Mouse (Mus musculus) spleen, postnatal 4 days (tissue): ENCODE results near the gene Eqtn.

Source experiments
- DNase-seq, 2 experiments: peaks; one replicate each; pipeline ENCODE4 v3.0.0; 2022; ENCODE audit warnings: low spot score in 2 of 2

Gene Eqtn

DNA sequence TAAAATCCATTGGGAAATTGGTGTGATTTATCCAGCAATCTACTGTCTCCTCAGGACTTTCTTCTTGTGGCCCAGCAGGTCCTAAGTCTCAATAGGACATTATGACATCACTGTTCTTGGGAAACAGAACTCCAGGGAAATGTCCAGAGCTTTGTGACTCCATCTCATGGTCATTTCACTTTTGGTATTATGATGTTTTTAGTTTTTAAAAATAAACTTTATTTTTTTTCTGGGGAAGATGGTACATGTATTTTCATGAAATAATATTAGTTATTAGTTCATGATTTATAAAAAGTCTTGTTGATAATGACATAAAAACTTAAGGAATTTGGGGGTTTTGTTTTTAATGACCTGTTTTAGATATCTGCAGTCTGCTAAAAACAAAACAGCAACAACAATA lies at the start of gene Eqtn:
Eqtn (minus strand) TSS at position 101 of the 400 bp plus-strand sequence.
- no peak for DNase-seq

DNA sequence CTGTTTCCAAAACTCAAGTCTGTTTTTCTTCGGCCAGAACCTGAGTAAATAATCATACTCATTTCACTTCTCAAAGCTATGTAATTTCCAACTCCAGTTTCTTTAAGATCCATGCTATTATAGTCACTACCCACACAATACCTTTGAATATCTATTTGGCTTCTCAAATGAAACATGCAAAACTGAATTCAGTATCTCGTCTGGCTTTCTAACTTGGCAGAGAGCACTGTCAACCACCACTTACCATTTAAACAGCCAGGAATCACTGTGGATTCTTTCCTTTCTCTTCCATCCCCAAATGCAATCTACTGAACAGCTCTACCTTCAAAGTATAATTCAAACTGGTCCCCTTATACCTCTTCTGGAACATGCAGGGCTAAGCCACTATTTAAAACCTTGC lies 44.7 kb upstream of the Eqtn start:
- no peak for DNase-seq

DNA sequence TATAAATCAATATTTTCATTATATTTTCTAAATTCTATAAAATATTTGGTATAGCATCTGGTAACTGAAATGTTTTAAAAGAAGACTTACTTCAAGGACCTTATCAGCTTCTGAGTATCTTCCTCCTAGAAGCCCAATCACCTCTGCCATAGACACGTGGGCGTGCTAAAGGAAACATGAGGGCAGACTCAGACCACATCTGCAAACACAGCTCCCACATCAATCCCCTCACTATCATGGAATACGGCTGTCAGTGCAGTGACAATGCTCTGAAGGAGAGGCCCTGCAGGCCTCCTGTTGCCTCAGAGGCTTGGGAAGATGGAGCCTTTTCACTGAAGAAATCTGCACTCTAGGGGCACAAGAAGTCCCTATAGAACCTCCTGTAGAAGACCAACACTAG lies 24.1 kb upstream of the Eqtn start:
- DNase-seq: no peak

DNA sequence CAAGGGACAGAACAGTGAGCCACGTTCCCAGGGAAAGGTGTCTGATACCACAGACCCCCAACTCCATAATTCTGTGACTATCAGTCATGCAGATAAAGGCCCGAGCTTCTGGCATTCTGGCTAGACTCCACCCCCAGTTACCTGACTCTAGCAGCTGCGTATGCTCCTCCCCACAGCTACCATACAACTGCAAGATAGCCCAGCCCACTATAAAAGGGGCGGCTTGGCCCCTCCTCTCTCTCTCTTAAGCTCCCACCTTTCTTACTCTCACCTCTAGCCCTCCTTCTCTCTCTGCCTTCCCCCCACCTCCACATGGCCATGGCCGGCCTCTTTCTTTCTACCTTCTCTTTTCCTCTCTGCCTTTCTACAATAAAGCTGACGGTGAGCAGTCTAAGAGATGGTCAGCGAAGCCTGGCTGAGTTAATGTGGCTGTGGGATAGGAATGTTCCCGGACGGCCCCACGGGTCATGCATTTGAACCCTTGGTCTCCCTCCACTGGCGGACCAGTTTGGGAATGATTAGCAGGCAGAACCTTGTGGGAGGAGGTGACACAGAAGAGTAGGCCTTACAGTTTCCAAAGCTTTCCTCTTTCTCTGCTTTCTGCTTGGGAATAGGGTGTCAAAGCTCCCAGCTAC lies 12.7 kb upstream of the Eqtn start:
- DNase-seq: no peak

DNA sequence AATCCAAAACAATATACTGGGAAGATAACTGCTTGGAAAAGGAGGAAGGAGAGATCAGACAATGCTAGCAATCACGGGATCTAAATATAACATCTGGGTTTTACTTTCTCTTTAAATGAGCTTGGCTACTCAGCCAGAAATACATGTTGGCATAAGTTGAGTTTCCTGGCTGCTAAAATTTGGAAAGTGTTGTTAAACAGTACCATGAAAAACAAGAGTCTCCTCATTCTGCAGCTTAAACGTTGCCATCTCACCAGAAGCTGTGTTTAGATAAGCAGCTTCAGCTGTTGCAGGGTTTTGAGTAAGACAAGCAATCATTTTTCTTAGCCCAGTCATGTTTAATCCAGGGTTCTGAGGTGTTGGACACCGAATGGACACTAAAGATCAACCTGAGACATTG lies 26.9 kb downstream of the Eqtn start:
- no peak for DNase-seq

DNA sequence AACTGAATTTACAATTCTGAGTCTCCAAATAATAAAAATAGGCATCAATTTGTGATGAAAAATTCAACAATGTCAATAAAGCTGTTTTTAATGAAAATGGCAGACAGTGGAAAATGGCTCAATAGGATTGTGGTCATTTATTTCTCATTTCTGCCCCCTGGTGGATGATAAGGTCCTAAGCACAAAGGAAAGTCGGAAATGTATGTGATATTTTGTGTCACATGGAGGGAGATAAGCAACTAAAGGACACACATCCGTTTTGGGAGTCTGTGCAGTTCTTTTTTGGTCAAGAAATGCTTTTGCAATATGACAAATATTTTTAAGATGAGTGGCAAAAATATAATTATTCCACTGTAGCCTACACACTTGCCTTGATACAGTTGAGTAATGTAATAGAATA lies 27.9 kb downstream of the Eqtn start:
- no peak for DNase-seq
